Mouse (Mus musculus) heart, adult 2 months (tissue): ENCODE measurements around the gene Mterf4.

Source experiments
- CTCF ChIP-seq: fragments of 200-600 bp; IDR thresholded peaks from 2 replicates; pipeline ENCODE4 v1.8.1; 2022; ENCODE audit warnings: antibody characterized with exemption, mild to moderate bottlenecking, moderate library complexity
- EP300 ChIP-seq: fragments of 200-500 bp; IDR thresholded peaks from 2 replicates; pipeline ENCODE4 v1.6.1; 2011; ENCODE audit warnings: low read depth, low read length, control low read depth; ENCODE audit not compliant: insufficient read depth
- POLR2A ChIP-seq: fragments of 200-500 bp; IDR thresholded peaks from 2 replicates; pipeline ENCODE4 v1.6.1; 2011; ENCODE audit warnings: mild to moderate bottlenecking, low read depth, low read length, control low read depth; ENCODE audit not compliant: insufficient read depth

- TF ChIP-seq CTCF, result no peak
- no peak for TF ChIP-seq POLR2A
- TF ChIP-seq EP300, result no peak
These were observed 14.1 kb downstream of the Mterf4 start for GRCm38 (mm10) chr1:93291591-93291990.
